Mouse (Mus musculus): ENCODE data around the gene Paox.

Gene Paox

GRCm38 (mm10) chr7:140115583-140116328 lies at the start of gene Paox:
TSS of gene Paox (plus strand) at chr7:140115799.
- DNase-seq (ENCODE audit: low spot score) = no peak

- no peak for DNase-seq (ENCODE audit: low spot score)
Observed at GRCm38 (mm10) chr7:140067397-140067796, 48.2 kb upstream of the Paox start.

- no peak for DNase-seq (ENCODE audit: low spot score)
Observed at GRCm38 (mm10) chr7:140070042-140070711, 45.4 kb upstream of the Paox start.

- no peak for DNase-seq (ENCODE audit: low spot score)
Observed at GRCm38 (mm10) chr7:140077698-140078097, 37.9 kb upstream of the Paox start.

- peak; percentile 67 for DNase-seq (ENCODE audit: low spot score)
Observed at GRCm38 (mm10) chr7:140078711-140079110, 36.9 kb upstream of the Paox start.

- DNase-seq (ENCODE audit: low spot score) = peak; percentile 62
Observed at GRCm38 (mm10) chr7:140080503-140081156, 35.0 kb upstream of the Paox start.

- DNase-seq (ENCODE audit: low spot score) = no peak
Observed at GRCm38 (mm10) chr7:140081408-140082241, 34.0 kb upstream of the Paox start.

- DNase-seq (ENCODE audit: low spot score) = no peak
Observed at GRCm38 (mm10) chr7:140082242-140082678, 33.3 kb upstream of the Paox start, which contains the start of gene Caly. TSS of gene Caly (minus strand) at chr7:140082548.

- no peak for DNase-seq (ENCODE audit: low spot score)
Observed at GRCm38 (mm10) chr7:140090601-140091000, 25.0 kb upstream of the Paox start.

GRCm38 (mm10) chr7:140092924-140093528 lies 22.6 kb upstream of the Paox start, which contains the start of gene Prap1:
TSS of gene Prap1 (plus strand) at chr7:140093395.
- DNase-seq (ENCODE audit: low spot score) = no peak

GRCm38 (mm10) chr7:140094954-140095353 lies 20.6 kb upstream of the Paox start:
- DNase-seq (ENCODE audit: low spot score) = no peak

GRCm38 (mm10) chr7:140095556-140095955 lies 20.0 kb upstream of the Paox start:
- no peak for DNase-seq (ENCODE audit: low spot score)

- no peak for DNase-seq (ENCODE audit: low spot score)
Observed at GRCm38 (mm10) chr7:140096055-140096454, 19.5 kb upstream of the Paox start.

GRCm38 (mm10) chr7:140098466-140098865 lies 17.1 kb upstream of the Paox start:
- DNase-seq (ENCODE audit: low spot score) = no peak

- no peak for DNase-seq (ENCODE audit: low spot score)
Observed at GRCm38 (mm10) chr7:140101498-140101897, 14.1 kb upstream of the Paox start.

- peak; percentile 83 for DNase-seq (ENCODE audit: low spot score)
Observed at GRCm38 (mm10) chr7:140101993-140102860, 13.4 kb upstream of the Paox start, which contains the start of gene Fuom. TSS of gene Fuom (minus strand) at chr7:140102441.

- no peak for DNase-seq (ENCODE audit: low spot score)
Observed at GRCm38 (mm10) chr7:140104009-140104408, 11.6 kb upstream of the Paox start.

GRCm38 (mm10) chr7:140111943-140112342 lies 3.7 kb upstream of the Paox start:
- DNase-seq (ENCODE audit: low spot score) = no peak

GRCm38 (mm10) chr7:140116329-140117054 lies 893 bp downstream of the Paox start, which contains the start of gene Echs1:
TSS of gene Echs1 (minus strand) at chr7:140116476.
- peak; percentile 82 for DNase-seq (ENCODE audit: low spot score)

GRCm38 (mm10) chr7:140120484-140120883 lies 4.9 kb downstream of the Paox start:
- no peak for DNase-seq (ENCODE audit: low spot score)
